Mouse (Mus musculus) right cerebral cortex, postnatal 4 days (tissue): ENCODE results near the gene Trir.

Experiments used
- DNase-seq: peaks from one replicate; pipeline ENCODE4 v3.0.0-alpha.2; 2022

Gene Trir

GRCm38 (mm10) chr8:85037366-85037680, 10.7 kb downstream of the Trir start:
- no peak for DNase-seq

GRCm38 (mm10) chr8:85037681-85038531, 11.3 kb downstream of the Trir start:
- peak; percentile 42 for DNase-seq

GRCm38 (mm10) chr8:85043619-85044018, 17.0 kb downstream of the Trir start:
- DNase-seq: no peak

- no peak for DNase-seq
These were observed 30.7 kb downstream of the Trir start for GRCm38 (mm10) chr8:85057367-85057766.

GRCm38 (mm10) chr8:85059879-85060616, 33.4 kb downstream of the Trir start, which contains the start of gene Fbxw9:
Gene Fbxw9 (plus strand): TSS chr8:85060055.
- DNase-seq: peak; percentile 84

- no peak for DNase-seq
These were observed 36.0 kb downstream of the Trir start for GRCm38 (mm10) chr8:85062603-85063002.

- no peak for DNase-seq
These were observed 38.6 kb downstream of the Trir start for GRCm38 (mm10) chr8:85065213-85065612.

- DNase-seq: no peak
These were observed 40.5 kb downstream of the Trir start for GRCm38 (mm10) chr8:85067155-85067554.

- no peak for DNase-seq
These were observed 41.4 kb downstream of the Trir start, which contains the start of gene Gm5741 for GRCm38 (mm10) chr8:85067982-85068381. Gene Gm5741 (minus strand): TSS chr8:85067982.

- no peak for DNase-seq
These were observed 44.4 kb downstream of the Trir start for GRCm38 (mm10) chr8:85071041-85071440.

GRCm38 (mm10) chr8:85071514-85072281, 45.1 kb downstream of the Trir start, which contains the start of gene Dhps:
Gene Dhps (plus strand): TSS chr8:85071757.
- peak; percentile 86 for DNase-seq

GRCm38 (mm10) chr8:85072364-85072929, 45.8 kb downstream of the Trir start:
- no peak for DNase-seq

- DNase-seq: no peak
These were observed 46.5 kb downstream of the Trir start for GRCm38 (mm10) chr8:85073041-85073612.

GRCm38 (mm10) chr8:85074167-85074566, 47.5 kb downstream of the Trir start:
- no peak for DNase-seq

GRCm38 (mm10) chr8:85074617-85075016, 48.0 kb downstream of the Trir start:
- DNase-seq: no peak

- DNase-seq: peak; percentile 48
These were observed 49.4 kb downstream of the Trir start for GRCm38 (mm10) chr8:85076001-85076400.

- DNase-seq: peak; percentile 71
These were observed 50.4 kb downstream of the Trir start for GRCm38 (mm10) chr8:85076993-85077392.
